Mouse (Mus musculus): Measurements from ENCODE around the gene Ust. TPM values are rescaled to one million over a fixed set of nuclear protein-coding genes. Genes with fewer than 3 reads are reported as not detected.

The Ust gene
- polyA plus RNA-seq, 1 experiment from 2014 or later: 5.9 TPM

DNA sequence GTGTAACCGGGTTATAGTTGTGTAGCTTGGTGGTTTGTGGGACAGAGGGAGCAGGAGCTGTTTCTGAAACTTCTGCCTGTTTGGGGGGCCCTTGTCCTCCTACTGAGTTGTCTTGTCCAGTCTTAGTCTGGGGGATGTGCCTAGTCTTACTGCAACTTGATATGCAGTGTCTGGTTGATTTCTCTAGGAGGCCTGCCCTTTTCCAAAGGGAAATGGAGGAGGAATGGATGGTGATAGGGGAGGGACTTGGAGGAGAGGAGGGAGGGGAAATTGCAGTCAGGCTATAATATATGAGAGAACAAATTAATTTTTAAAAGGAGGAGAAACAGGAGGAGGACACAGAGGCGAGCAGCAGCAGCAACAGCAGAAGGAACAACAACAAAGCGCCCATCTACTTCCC, 4.9 kb downstream of the Ust start:
- Histone ChIP-seq H3K4me1 (ENCODE audit: control insufficient read depth, insufficient read depth, low read length) (peaks cover 3% of the 10 kb centered on the region; the same call in 1 of the 2 replicates), H3K27me3 (ENCODE audit: control insufficient read depth, insufficient read depth, low read length) (peaks cover 7% of the 10 kb centered on the region; the same call in 1 of the 2 replicates), H3K36me3 (ENCODE audit: control insufficient read depth, insufficient read depth, low read length) (no peaks in the 10 kb centered on the region), H3K4me3 (ENCODE audit: low read depth, low read length) (no peak overlapping the region), H3K9ac (ENCODE audit: low read length) (no peak overlapping the region), H3K9me3 (ENCODE audit: control insufficient read depth, low read length) (no peaks in the 10 kb centered on the region), H3K27ac (replicated peaks; ENCODE audit: low read depth, low read length) (no peak overlapping the region), H3K4me2 (ENCODE audit: low read depth, severe bottlenecking) (no peak overlapping the region)
- 81% methylated on average over 3 of the region's 3 CpGs for WGBS
- ATAC-seq (ENCODE audit: insufficient number of reproducible peaks, low FRiP score, low TSS enrichment, low read depth) (no peak), DNase-seq (ENCODE audit: low spot score) (no peak)

DNA sequence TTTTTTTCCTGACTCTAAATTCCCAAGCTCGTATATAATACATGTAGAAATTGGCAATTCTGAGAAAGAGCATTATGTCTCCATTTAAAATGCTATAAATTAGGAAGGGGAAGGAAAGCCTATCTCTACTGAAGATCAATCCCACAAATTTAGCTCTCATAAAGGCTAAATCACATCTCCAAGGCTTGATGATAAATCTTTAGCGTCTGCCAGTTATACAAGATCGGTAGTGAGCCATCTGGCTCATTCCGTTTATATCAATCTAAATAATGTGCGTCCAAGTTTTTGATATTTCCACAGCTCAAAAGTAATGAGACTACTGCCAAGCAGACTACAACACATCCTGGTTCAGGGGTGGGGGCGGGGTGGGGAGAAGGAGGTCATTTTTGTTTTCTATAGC, 6.4 kb downstream of the Ust start:
- WGBS: 92% methylated on average over 6 of the region's 6 CpGs
- Histone ChIP-seq H3K27ac (replicated peaks; ENCODE audit: low read depth, low read length) (no peak overlapping the region), H3K4me2 (ENCODE audit: low read depth, severe bottlenecking) (no peak overlapping the region), H3K9ac (ENCODE audit: low read length) (no peak overlapping the region), H3K36me3 (ENCODE audit: control insufficient read depth, insufficient read depth, low read length) (no peaks in the 10 kb centered on the region), H3K27me3 (ENCODE audit: control insufficient read depth, insufficient read depth, low read length) (peaks cover 4% of the 10 kb centered on the region; the same call in 1 of the 2 replicates), H3K9me3 (ENCODE audit: control insufficient read depth, low read length) (no peaks in the 10 kb centered on the region), H3K4me3 (ENCODE audit: low read depth, low read length) (no peak overlapping the region), H3K4me1 (ENCODE audit: control insufficient read depth, insufficient read depth, low read length) (no peaks in the 10 kb centered on the region)
- no peak for DNase-seq (ENCODE audit: low spot score)
- no peak for ATAC-seq (ENCODE audit: insufficient number of reproducible peaks, low FRiP score, low TSS enrichment, low read depth)

DNA sequence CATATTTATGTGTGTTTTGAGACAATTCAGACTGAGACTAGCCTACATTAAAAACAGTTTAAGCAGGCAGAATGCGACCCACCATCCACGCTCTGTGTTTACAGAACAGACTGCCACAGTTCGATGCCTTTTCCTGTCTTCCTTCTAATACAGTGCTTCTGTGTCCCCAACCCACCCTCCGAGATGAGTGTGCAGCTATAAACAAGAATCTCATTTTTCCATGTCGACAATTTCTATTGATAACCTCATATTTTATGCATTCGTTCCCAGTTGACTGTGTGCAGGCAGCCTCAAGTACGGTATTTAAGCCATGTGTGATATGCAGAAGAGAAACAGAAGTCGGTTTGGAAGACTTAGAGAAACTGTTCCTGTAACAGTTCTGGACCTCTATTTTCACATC, 6.9 kb downstream of the Ust start:
- ATAC-seq (ENCODE audit: insufficient number of reproducible peaks, low FRiP score, low TSS enrichment, low read depth): no peak
- no peaks in the 10 kb centered on the region for H3K36me3 ChIP-seq (ENCODE audit: control insufficient read depth, insufficient read depth, low read length)
- no peak for DNase-seq (ENCODE audit: low spot score)
- WGBS: 88% methylated on average over 8 of the region's 8 CpGs
- H3K9me3 ChIP-seq (ENCODE audit: control insufficient read depth, low read length): no peaks in the 10 kb centered on the region
- H3K27me3 ChIP-seq (ENCODE audit: control insufficient read depth, insufficient read depth, low read length): no peaks in the 10 kb centered on the region
- H3K9ac ChIP-seq (ENCODE audit: low read length): no peak overlapping the region
- no peak overlapping the region for H3K27ac ChIP-seq (replicated peaks; ENCODE audit: low read depth, low read length)
- H3K4me3 ChIP-seq (ENCODE audit: low read depth, low read length): no peak overlapping the region
- no peaks in the 10 kb centered on the region for H3K4me1 ChIP-seq (ENCODE audit: control insufficient read depth, insufficient read depth, low read length)
- no peak overlapping the region for H3K4me2 ChIP-seq (ENCODE audit: low read depth, severe bottlenecking)

DNA sequence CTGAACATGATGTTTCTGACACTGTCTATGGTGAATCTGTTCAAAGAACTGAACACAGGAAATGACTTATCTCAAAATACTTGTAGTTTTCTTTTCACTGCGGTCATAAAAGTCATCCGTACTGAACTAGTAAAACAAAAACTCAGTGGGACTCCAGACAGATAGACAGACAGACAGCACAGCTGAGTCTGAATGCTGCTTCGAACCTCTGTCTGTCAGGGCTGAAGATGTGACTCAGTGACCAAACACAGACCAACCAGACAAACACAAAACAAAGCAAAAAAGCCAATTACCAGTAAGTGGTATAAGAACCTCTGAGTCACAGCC, 12.4 kb downstream of the Ust start:
- WGBS: 68% methylated on average over 3 of the region's 3 CpGs
- H3K27me3 ChIP-seq (ENCODE audit: control insufficient read depth, insufficient read depth, low read length): no peaks in the 10 kb centered on the region

DNA sequence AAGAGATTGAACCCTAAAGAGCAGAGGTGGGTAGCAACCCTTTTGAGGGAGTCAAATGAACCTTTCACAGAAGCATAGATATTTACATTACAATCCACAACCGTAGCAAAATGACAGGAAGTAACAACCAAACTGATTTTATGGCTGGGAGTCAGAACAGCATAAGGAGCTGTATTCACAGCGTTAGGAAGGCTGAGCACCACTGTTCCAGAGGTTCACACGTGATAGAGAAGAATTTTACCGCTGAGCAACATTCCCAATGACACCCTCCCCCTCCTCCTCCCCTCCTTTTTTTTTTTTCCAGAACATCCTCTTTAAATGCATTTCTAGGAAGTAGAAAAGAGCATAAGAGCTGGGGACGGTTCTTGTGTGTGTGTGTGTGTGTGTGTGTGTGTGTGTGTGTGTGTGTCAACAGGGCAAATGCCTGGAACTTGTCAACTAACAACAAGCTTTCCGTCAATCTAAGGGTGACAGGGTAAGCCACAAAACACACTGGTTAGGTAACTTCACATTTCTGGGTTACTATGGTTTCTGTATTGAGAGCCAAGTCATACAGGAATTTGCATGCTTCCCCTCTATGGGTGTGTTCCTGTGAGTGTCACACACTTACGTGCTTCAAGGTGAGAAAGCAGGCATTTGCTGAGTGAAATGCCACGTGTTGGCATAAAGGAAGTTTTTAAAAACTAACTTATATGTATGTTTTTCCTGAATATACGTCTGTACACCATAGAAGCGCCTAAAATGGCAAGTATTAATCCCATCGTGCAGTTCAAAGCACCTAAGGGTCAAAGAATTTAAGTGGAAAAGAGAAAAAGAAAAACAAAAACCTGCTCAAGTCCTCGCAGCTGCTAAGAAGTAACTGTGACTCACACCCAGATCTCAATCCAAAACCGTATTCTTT, 13.0 kb downstream of the Ust start:
- no peak overlapping the region for H3K27ac ChIP-seq (replicated peaks; ENCODE audit: low read depth, low read length)
- H3K4me3 ChIP-seq (ENCODE audit: low read depth, low read length): no peak overlapping the region
- 58% methylated on average over 13 of the region's 13 CpGs for WGBS
- H3K9me3 ChIP-seq (ENCODE audit: control insufficient read depth, low read length): no peaks in the 10 kb centered on the region
- no peak overlapping the region for H3K9ac ChIP-seq (ENCODE audit: low read length)
- no peak for ATAC-seq (ENCODE audit: insufficient number of reproducible peaks, low FRiP score, low TSS enrichment, low read depth)
- no peak overlapping the region for H3K4me2 ChIP-seq (ENCODE audit: low read depth, severe bottlenecking)
- no peaks in the 10 kb centered on the region for H3K27me3 ChIP-seq (ENCODE audit: control insufficient read depth, insufficient read depth, low read length)
- H3K36me3 ChIP-seq (ENCODE audit: control insufficient read depth, insufficient read depth, low read length): no peaks in the 10 kb centered on the region
- H3K4me1 ChIP-seq (ENCODE audit: control insufficient read depth, insufficient read depth, low read length): no peaks in the 10 kb centered on the region
- no peak for DNase-seq (ENCODE audit: low spot score)

More for the DNA sequence above, 12.4 kb downstream of the Ust start:
- no peak overlapping the region for H3K27ac ChIP-seq (replicated peaks; ENCODE audit: low read depth, low read length)
- H3K4me2 ChIP-seq (ENCODE audit: low read depth, severe bottlenecking): no peak overlapping the region
- H3K9ac ChIP-seq (ENCODE audit: low read length): no peak overlapping the region
- DNase-seq (ENCODE audit: low spot score): no peak
- no peak overlapping the region for H3K4me3 ChIP-seq (ENCODE audit: low read depth, low read length)
- H3K4me1 ChIP-seq (ENCODE audit: control insufficient read depth, insufficient read depth, low read length): no peaks in the 10 kb centered on the region
- no peaks in the 10 kb centered on the region for H3K36me3 ChIP-seq (ENCODE audit: control insufficient read depth, insufficient read depth, low read length)
- H3K9me3 ChIP-seq (ENCODE audit: control insufficient read depth, low read length): no peaks in the 10 kb centered on the region
- no peak for ATAC-seq (ENCODE audit: insufficient number of reproducible peaks, low FRiP score, low TSS enrichment, low read depth)

DNA sequence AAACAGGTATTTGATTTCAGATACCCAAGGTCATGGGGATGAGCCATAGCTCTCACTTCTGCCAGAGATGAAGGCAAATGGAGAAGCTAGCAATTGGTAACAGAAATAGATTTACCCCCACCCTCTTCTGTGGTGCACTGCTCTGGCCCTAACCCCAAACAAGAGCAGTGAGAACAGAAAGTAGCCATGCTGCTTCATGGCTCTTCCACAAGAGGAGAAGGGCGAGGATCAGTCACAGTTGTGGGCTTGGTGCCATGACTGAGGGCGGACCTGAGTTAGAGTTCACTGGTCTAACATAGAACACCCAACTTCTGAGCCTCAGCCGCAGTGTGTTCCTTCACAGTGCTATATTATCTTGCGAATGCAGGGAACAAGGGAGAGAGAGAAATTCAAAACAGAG, 13.8 kb downstream of the Ust start:
- H3K27ac ChIP-seq (replicated peaks; ENCODE audit: low read depth, low read length): no peak overlapping the region
- no peak overlapping the region for H3K4me3 ChIP-seq (ENCODE audit: low read depth, low read length)
- 84% methylated on average over 4 of the region's 4 CpGs for WGBS
- no peaks in the 10 kb centered on the region for H3K9me3 ChIP-seq (ENCODE audit: control insufficient read depth, low read length)
- no peak overlapping the region for H3K9ac ChIP-seq (ENCODE audit: low read length)
- H3K4me2 ChIP-seq (ENCODE audit: low read depth, severe bottlenecking): no peak overlapping the region
- H3K36me3 ChIP-seq (ENCODE audit: control insufficient read depth, insufficient read depth, low read length): no peaks in the 10 kb centered on the region
- H3K4me1 ChIP-seq (ENCODE audit: control insufficient read depth, insufficient read depth, low read length): no peaks in the 10 kb centered on the region
- H3K27me3 ChIP-seq (ENCODE audit: control insufficient read depth, insufficient read depth, low read length): no peaks in the 10 kb centered on the region
- no peak for DNase-seq (ENCODE audit: low spot score)
- ATAC-seq (ENCODE audit: insufficient number of reproducible peaks, low FRiP score, low TSS enrichment, low read depth): no peak

DNA sequence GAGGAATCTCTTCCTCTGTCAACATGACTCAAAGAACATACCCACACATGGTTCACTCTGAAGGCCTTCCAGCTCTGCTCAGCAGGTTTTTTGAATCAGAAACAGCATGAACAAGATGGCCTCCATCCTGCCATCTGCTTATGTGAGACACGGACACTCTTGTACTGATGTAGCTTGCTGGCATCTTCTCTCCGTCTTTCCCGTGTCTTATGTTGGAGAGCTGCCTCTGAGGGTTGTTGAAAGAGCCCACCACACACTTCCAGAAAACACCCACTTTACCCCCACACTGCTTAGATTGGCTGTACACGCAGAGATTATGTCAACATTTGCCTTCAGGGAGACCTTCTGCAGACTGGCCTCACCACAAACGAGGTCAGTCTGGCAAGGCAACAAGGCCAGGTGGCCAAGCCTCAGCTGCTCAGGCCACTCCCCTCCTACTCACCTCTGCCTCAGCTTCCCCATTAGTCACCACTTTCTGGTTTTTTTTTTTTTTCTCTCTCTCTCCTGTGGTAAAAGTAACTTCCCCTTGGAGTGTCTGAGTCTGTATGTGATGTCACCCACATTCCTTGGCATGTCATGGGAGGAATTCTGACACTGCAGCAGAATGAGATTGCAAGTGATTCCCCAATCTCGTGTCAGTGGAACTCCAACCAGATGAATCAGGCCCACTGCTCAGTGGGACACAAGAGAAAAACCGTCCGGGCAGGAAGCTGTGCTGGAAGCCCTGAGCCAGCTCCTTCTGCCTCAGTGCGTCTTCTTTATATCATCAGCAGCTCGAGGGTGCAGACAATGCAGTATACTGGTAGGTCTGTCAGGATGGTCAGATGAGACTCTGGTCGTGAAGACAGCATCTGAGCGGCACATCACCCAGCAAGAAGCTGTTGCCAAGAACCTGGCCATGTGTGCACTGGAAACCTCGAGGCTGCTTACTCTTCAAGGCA, 19.4 kb downstream of the Ust start:
- WGBS: 79% methylated on average over 13 of the region's 13 CpGs
- H3K9ac ChIP-seq (ENCODE audit: low read length): no peak overlapping the region
- no peaks in the 10 kb centered on the region for H3K36me3 ChIP-seq (ENCODE audit: control insufficient read depth, insufficient read depth, low read length)
- no peak overlapping the region for H3K27ac ChIP-seq (replicated peaks; ENCODE audit: low read depth, low read length)
- H3K9me3 ChIP-seq (ENCODE audit: control insufficient read depth, low read length): no peaks in the 10 kb centered on the region
- H3K4me2 ChIP-seq (ENCODE audit: low read depth, severe bottlenecking): no peak overlapping the region
- DNase-seq (ENCODE audit: low spot score) (no peak), ATAC-seq (ENCODE audit: insufficient number of reproducible peaks, low FRiP score, low TSS enrichment, low read depth) (no peak)
- no peaks in the 10 kb centered on the region for H3K27me3 ChIP-seq (ENCODE audit: control insufficient read depth, insufficient read depth, low read length)
- no peak overlapping the region for H3K4me3 ChIP-seq (ENCODE audit: low read depth, low read length)
- 0 out of 2 replicates have a peak, but pooled peaks cover 3% of the 10 kb centered on the region for H3K4me1 ChIP-seq (ENCODE audit: control insufficient read depth, insufficient read depth, low read length)

DNA sequence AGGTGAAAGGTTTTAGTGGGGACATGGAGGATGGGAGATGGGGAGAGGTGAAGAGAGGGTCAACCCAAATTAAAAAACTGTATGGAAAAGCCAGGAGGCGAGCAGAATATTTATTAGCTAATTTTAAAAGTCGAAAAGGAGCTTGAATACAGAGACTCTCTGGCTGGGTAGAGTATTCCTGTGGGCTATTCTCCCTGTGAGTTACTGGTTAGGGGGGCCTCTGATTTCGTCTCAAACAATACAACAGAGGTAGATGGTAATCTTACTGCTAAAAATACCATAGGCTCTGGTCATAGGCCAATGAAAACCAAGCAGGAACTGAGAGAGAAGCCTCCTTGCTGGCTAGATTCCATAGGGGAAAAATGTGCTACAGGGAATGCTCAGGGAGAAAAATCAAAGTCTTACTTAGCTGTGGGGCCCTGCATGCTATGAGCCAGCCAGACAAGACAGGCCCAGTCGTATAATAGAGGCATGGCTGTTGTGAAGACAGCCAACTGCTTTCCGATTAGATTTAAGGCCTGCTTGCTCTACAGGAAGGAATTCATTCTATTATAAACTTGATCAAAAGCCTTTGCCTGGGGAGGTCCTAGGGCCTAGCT, 23.0 kb downstream of the Ust start:
- no peak overlapping the region for H3K9ac ChIP-seq (ENCODE audit: low read length)
- DNase-seq (ENCODE audit: low spot score) (no peak), ATAC-seq (ENCODE audit: insufficient number of reproducible peaks, low FRiP score, low TSS enrichment, low read depth) (no peak)
- H3K27ac ChIP-seq (replicated peaks; ENCODE audit: low read depth, low read length): no peak overlapping the region
- no peak overlapping the region for H3K4me3 ChIP-seq (ENCODE audit: low read depth, low read length)
- 0 out of 2 replicates have a peak, but pooled peaks cover 3% of the 10 kb centered on the region for H3K4me1 ChIP-seq (ENCODE audit: control insufficient read depth, insufficient read depth, low read length)
- no peak overlapping the region for H3K4me2 ChIP-seq (ENCODE audit: low read depth, severe bottlenecking)
- WGBS: 46% methylated on average over 5 of the region's 5 CpGs
- no peaks in the 10 kb centered on the region for H3K36me3 ChIP-seq (ENCODE audit: control insufficient read depth, insufficient read depth, low read length)
- H3K27me3 ChIP-seq (ENCODE audit: control insufficient read depth, insufficient read depth, low read length): no peaks in the 10 kb centered on the region
- H3K9me3 ChIP-seq (ENCODE audit: control insufficient read depth, low read length): no peaks in the 10 kb centered on the region; the same call in 1 of the 2 replicates

All from limb, embryonic 11.5 days (tissue).